Mouse (Mus musculus) neural tube, embryonic 14.5 days (tissue): ENCODE measurements around the gene Tktl1. TPM values are rescaled to one million over a fixed set of nuclear protein-coding genes. Genes with fewer than 3 reads are reported as not detected.
"Not testable (repeated sequence)": the region's sequence is repeated elsewhere in the genome, so short reads cannot be mapped to it uniquely, and the experiment has no call there.

Source experiments
- ATAC-seq: fragments of 200-750 bp; cut with Nextera tagmentation; 2 replicates; pipeline ENCODE4 v1.8.0; 2017; ENCODE audit warnings: low read depth, mild to moderate bottlenecking, moderate TSS enrichment, moderate library complexity
- H3K27ac ChIP-seq: fragments of 300-500 bp; sonication (generic); 2 replicates; pipeline ENCODE4 v1.5.1; 2014; ENCODE audit warnings: low read depth, mild to moderate bottlenecking, control low read depth, low read length, moderate library complexity, mixed read lengths
- H3K27me3 ChIP-seq: fragments of 300-500 bp; sonication (generic); 2 replicates; pipeline ENCODE4 v1.6.1; 2014; ENCODE audit warnings: low read length; ENCODE audit not compliant: control insufficient read depth, insufficient read depth
- H3K36me3 ChIP-seq: fragments of 300-500 bp; sonication (generic); 2 replicates; pipeline ENCODE4 v1.6.1; 2014; ENCODE audit warnings: low read length, mixed read lengths; ENCODE audit not compliant: control insufficient read depth, insufficient read depth
- H3K4me1 ChIP-seq: fragments of 300-500 bp; sonication (generic); 2 replicates; pipeline ENCODE4 v1.6.1; 2014; ENCODE audit warnings: low read length; ENCODE audit not compliant: control insufficient read depth, insufficient read depth
- H3K4me2 ChIP-seq: fragments of 300-500 bp; sonication (generic); 2 replicates; pipeline ENCODE4 v1.6.1; 2014; ENCODE audit warnings: mild to moderate bottlenecking, low read depth, low read length, control low read depth
- H3K4me3 ChIP-seq: fragments of 300-500 bp; sonication (generic); 2 replicates; pipeline ENCODE4 v1.5.1; 2014; ENCODE audit warnings: low read depth, low read length, control low read depth, mixed read lengths
- H3K9ac ChIP-seq: fragments of 300-500 bp; sonication (generic); replicated peaks from 2 replicates; pipeline ENCODE4 v1.6.1; 2014; ENCODE audit warnings: low read depth, mild to moderate bottlenecking, control low read depth, low read length, mixed read lengths
- H3K9me3 ChIP-seq: fragments of 300-500 bp; sonication (generic); 2 replicates; pipeline ENCODE4 v1.6.1; 2016; ENCODE audit warnings: low read length; ENCODE audit not compliant: control insufficient read depth
- WGBS: fragments of 180-500 bp; shearing (Covaris S2); extraction: QIAGEN DNeasy Blood & Tissue Kit; methylation state at CpG from one replicate; pipeline ENCODE4 v1.1.7; 2014; 5-methylcytosine and 5-hydroxymethylcytosine counted together
- polyA plus RNA-seq: library from polyadenylated mRNA; unstranded; fragments of >200 nt; fragmentation: Nextera tagmentation; extraction: Ambion mirVana; gene quantifications from 2 replicates; pipeline ENCODE4 v1.2.1, GENCODE M21; 2014

Tktl1 gene
- polyA plus RNA-seq: 0.10 and 0.16 TPM in 2 replicates

DNA sequence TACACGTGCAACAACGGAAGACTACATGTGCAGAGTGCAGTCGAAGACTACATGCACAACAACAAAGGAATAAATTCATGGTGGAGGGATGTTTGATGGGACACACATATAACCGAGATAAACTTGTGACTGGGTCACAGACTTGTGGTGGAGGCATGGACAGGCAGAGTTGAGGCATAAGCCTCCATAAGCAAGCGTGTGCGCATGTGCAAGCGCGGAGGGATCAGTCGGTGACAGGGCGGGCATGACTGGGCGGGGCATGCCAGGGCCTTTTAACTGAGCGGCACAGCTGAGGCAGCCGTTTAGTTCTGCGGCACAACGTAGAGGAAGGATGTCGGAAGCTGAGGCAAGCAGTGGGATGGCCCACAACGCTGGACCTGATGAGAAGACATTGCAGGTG lies at the start of gene Tktl1:
Gene Tktl1, plus strand, starts transcription at position 301 of the 400 bp plus-strand sequence.
- Histone ChIP-seq H3K4me2 (no peak within 1 kb of the TSS), H3K9me3 (no peaks in the 10 kb centered on the region), H3K27ac (no peak within 1 kb of the TSS), H3K4me1 (no peaks in the 10 kb centered on the region), H3K27me3 (no peaks in the 10 kb centered on the region), H3K9ac (no peak within 1 kb of the TSS), H3K36me3 (no peaks in the 10 kb centered on the region), H3K4me3 (no peak within 1 kb of the TSS)
- WGBS: 87% methylated on average over 17 of the region's 17 CpGs
- ATAC-seq: no peak

DNA sequence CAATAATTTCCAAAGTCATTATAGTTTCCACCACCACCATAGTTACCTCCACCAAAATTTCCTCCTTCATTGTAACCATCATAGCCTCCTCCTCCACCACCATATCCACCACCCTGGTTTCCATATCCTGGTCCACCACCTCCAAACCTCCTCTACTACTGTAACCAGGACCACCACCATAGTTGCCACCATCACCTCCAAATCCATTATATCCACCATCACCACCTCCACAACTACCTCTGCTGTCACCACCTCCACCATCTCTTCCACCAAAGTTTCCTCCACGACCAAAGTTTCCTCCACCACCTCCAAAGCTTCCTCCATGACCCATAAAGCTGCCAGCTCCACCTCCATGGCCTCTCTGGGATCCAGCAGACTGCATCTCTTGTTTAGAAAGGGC lies 41.8 kb upstream of the Tktl1 start, which contains the start of gene Mecp2:
Gene Mecp2, minus strand, starts transcription at position 101 of the 400 bp plus-strand sequence.
- not testable (repeated sequence) for H3K9me3 ChIP-seq, ATAC-seq, H3K36me3 ChIP-seq, H3K27ac ChIP-seq, H3K4me3 ChIP-seq, H3K4me2 ChIP-seq, H3K27me3 ChIP-seq, H3K4me1 ChIP-seq, H3K9ac ChIP-seq
- 50% methylated on average over 1 of the region's 1 CpGs for WGBS

DNA sequence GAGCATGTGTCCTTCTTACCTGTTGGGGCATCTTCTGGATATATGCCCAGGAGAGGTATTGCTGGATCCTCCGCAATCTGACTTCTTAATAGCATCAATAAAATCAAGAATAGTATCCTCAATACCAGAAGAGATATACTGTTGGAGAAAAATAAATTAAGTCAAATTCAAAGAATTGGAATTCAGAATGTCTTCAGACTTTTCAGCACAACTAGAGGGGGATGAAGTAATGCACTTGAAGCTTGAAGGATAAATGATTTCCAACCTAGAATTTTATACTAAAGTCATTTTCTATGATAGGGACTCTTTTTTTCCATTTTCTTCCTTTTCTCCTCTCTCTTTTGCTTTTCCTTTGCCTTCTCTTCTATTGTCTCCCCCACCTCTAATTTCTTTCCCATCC lies 9.3 kb upstream of the Tktl1 start, which contains the start of gene Tex28:
Gene Tex28, minus strand, starts transcription at position 101 of the 400 bp plus-strand sequence.
- H3K27ac ChIP-seq: no peak within 1 kb of the TSS
- no peaks in the 10 kb centered on the region for H3K27me3 ChIP-seq
- 87% methylated on average over 1 of the region's 1 CpGs for WGBS
- H3K36me3 ChIP-seq: no peaks in the 10 kb centered on the region
- no peaks in the 10 kb centered on the region for H3K4me1 ChIP-seq
- no peak within 1 kb of the TSS for H3K9ac ChIP-seq
- no peak within 1 kb of the TSS for H3K4me3 ChIP-seq
- ATAC-seq: no peak
- H3K4me2 ChIP-seq: no peak within 1 kb of the TSS
- no peaks in the 10 kb centered on the region for H3K9me3 ChIP-seq

DNA sequence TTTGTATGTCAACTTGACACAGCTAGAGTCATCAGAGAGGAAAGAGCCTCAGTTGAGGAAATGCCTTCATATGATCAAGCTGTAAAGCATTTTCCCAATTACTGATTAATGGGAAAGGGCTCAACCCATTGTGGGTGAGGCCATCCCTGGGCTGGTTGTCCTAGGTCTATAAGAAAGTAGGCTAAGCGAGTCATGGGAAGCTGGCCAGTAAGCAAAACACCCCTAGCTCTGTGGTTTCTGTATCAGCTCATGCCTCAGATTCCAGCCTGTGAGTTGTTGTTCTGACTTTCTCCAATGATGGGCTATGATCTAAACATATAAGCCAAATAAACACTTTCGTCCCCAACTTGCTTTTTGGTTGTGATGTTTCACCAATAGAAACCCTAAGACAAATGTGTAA lies 26.5 kb downstream of the Tktl1 start:
- H3K9ac ChIP-seq: no peak overlapping the region
- no peak overlapping the region for H3K4me3 ChIP-seq
- H3K9me3 ChIP-seq: no peaks in the 10 kb centered on the region
- H3K27me3 ChIP-seq: no peaks in the 10 kb centered on the region
- H3K4me1 ChIP-seq: no peaks in the 10 kb centered on the region
- H3K27ac ChIP-seq: no peak overlapping the region
- H3K4me2 ChIP-seq: no peak overlapping the region
- no peak for ATAC-seq
- 95% methylated on average over 2 of the region's 2 CpGs for WGBS
- H3K36me3 ChIP-seq: no peaks in the 10 kb centered on the region

DNA sequence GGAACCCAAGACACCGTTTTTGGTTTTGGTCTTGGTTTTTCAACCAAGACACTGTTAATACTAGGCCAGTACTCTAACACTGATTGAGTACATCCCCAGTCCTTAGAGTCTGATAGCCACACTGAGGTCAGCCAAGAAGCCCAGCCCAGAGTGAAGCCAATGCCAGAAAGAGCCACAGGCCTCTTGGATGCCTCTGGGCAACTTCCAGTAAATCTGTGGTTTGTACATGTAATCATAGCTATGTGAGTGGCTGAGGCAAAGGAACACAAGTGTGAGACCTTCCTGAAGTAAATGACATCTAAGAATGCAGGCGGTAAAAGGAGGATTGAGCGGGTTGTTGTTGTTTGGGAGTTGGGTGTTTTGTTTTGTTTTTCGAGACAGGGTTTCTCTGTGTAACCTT lies 41.4 kb downstream of the Tktl1 start:
- ATAC-seq: no peak
- H3K4me1 ChIP-seq: no peaks in the 10 kb centered on the region
- no peak overlapping the region for H3K4me3 ChIP-seq
- no peak overlapping the region for H3K9ac ChIP-seq
- H3K4me2 ChIP-seq: no peak overlapping the region
- H3K36me3 ChIP-seq: no peaks in the 10 kb centered on the region; the same call in 1 of the 2 replicates
- 90% methylated on average over 4 of the region's 4 CpGs for WGBS
- no peak overlapping the region for H3K27ac ChIP-seq
- no peaks in the 10 kb centered on the region for H3K9me3 ChIP-seq
- no peaks in the 10 kb centered on the region for H3K27me3 ChIP-seq

GRCm38 (mm10) chrX:74219449-74219848 lies 42.4 kb downstream of the Tktl1 start:
- Histone ChIP-seq H3K4me3 (no peak overlapping the region), H3K36me3 (no peaks in the 10 kb centered on the region; the same call in 1 of the 2 replicates), H3K27ac (no peak overlapping the region), H3K27me3 (no peaks in the 10 kb centered on the region), H3K9ac (no peak overlapping the region), H3K4me2 (no peak overlapping the region), H3K9me3 (no peaks in the 10 kb centered on the region), H3K4me1 (no peaks in the 10 kb centered on the region)
- WGBS: 64% methylated on average over 13 of the region's 13 CpGs
- ATAC-seq: no peak

DNA sequence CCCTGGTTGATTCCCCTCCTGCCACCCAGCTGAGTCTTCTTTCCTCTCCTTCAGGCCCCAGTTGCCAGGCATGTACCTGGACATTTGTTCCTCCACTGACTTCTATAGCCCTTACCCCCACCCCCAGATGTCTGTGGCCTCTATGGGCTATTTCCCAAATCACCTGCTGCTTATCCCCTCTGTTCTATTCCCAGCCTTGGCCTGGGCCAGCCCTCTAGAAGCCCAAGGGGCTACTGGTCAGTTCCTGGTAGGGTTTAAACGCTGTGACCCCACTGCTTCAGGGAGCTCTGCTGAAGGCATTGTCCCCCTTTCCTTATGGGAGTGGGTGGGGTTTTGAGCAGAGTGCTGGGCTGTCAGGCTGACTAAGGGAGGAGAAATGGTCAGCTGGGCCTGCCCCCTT lies 43.0 kb downstream of the Tktl1 start:
- 50% methylated on average over 1 of the region's 1 CpGs for WGBS
- not testable (repeated sequence) for H3K27me3 ChIP-seq, ATAC-seq

GRCm38 (mm10) chrX:74230038-74230437 lies 53.0 kb downstream of the Tktl1 start:
- WGBS: 80% methylated on average over 1 of the region's 1 CpGs
- Histone ChIP-seq H3K9ac (no peak overlapping the region), H3K4me1 (no peaks in the 10 kb centered on the region), H3K4me3 (no peak overlapping the region), H3K4me2 (no peak overlapping the region), H3K36me3 (peaks cover 41% of the 10 kb centered on the region), H3K27ac (no peak overlapping the region), H3K9me3 (no peaks in the 10 kb centered on the region), H3K27me3 (no peaks in the 10 kb centered on the region)
- no peak for ATAC-seq

More for the DNA sequence above, 43.0 kb downstream of the Tktl1 start:
- not testable (repeated sequence) for H3K4me1 ChIP-seq, H3K36me3 ChIP-seq, H3K4me3 ChIP-seq, H3K27ac ChIP-seq, H3K9me3 ChIP-seq, H3K4me2 ChIP-seq, H3K9ac ChIP-seq

- Histone ChIP-seq H3K9ac (no peak overlapping the region), H3K27me3 (no peaks in the 10 kb centered on the region), H3K4me2 (no peak overlapping the region), H3K4me1 (no peaks in the 10 kb centered on the region), H3K9me3 (no peaks in the 10 kb centered on the region), H3K27ac (no peak overlapping the region), H3K4me3 (no peak overlapping the region), H3K36me3 (peaks cover 45% of the 10 kb centered on the region)
- 97% methylated on average over 5 of the region's 5 CpGs for WGBS
- ATAC-seq: no peak
These were observed 56.1 kb downstream of the Tktl1 start for GRCm38 (mm10) chrX:74233196-74233595.
